Mouse (Mus musculus) layer of hippocampus, adult 9-10 months (tissue): Measurements from ENCODE around the gene Hsf5.

Experiments used
- DNase-seq: peaks from one replicate; pipeline ENCODE4 v3.0.0; 2022; ENCODE audit warnings: low spot score

Gene Hsf5

GRCm38 (mm10) chr11:87687246-87688225 lies 70.6 kb downstream of the Hsf5 start:
- no peak for DNase-seq

GRCm38 (mm10) chr11:87688478-87689203 lies 71.7 kb downstream of the Hsf5 start:
- no peak for DNase-seq

GRCm38 (mm10) chr11:87689402-87689808 lies 72.4 kb downstream of the Hsf5 start:
- DNase-seq = no peak

- no peak for DNase-seq
These were observed 73.2 kb downstream of the Hsf5 start for GRCm38 (mm10) chr11:87690054-87690740.

- DNase-seq = no peak
These were observed 80.2 kb downstream of the Hsf5 start for GRCm38 (mm10) chr11:87697131-87697682.

GRCm38 (mm10) chr11:87698126-87698525 lies 81.2 kb downstream of the Hsf5 start:
- no peak for DNase-seq

- DNase-seq = no peak
These were observed 84.1 kb downstream of the Hsf5 start for GRCm38 (mm10) chr11:87701108-87701507.

GRCm38 (mm10) chr11:87701877-87702620 lies 85.1 kb downstream of the Hsf5 start:
- no peak for DNase-seq

- no peak for DNase-seq
These were observed 86.7 kb downstream of the Hsf5 start for GRCm38 (mm10) chr11:87703654-87704053.

GRCm38 (mm10) chr11:87704289-87704688 lies 87.3 kb downstream of the Hsf5 start:
- no peak for DNase-seq

- no peak for DNase-seq
These were observed 90.6 kb downstream of the Hsf5 start for GRCm38 (mm10) chr11:87707570-87707969.

- no peak for DNase-seq
These were observed 92.0 kb downstream of the Hsf5 start for GRCm38 (mm10) chr11:87708979-87709378.
